Mouse (Mus musculus) midbrain, embryonic 15.5 days (tissue): Measurements from ENCODE around the gene Topbp1. TPM values are rescaled to one million over a fixed set of nuclear protein-coding genes. Genes with fewer than 3 reads are reported as not detected.

Source experiments
- ATAC-seq: fragments of 200-750 bp; cut with Nextera tagmentation; replicated peaks from 2 replicates; pipeline ENCODE4 v1.8.0; 2017; ENCODE audit warnings: moderate TSS enrichment
- H3K27ac ChIP-seq: fragments of 300-500 bp; sonication (generic); 2 replicates; pipeline ENCODE4 v1.5.1; 2015; ENCODE audit warnings: mild to moderate bottlenecking, inconsistent platforms
- H3K27me3 ChIP-seq: fragments of 300-500 bp; sonication (generic); replicated peaks from 2 replicates; pipeline ENCODE4 v1.6.1; 2015; ENCODE audit warnings: inconsistent platforms
- H3K36me3 ChIP-seq: fragments of 300-500 bp; sonication (generic); replicated peaks from 2 replicates; pipeline ENCODE4 v1.6.1; 2015; ENCODE audit warnings: inconsistent platforms
- H3K4me1 ChIP-seq: fragments of 300-500 bp; sonication (generic); 2 replicates; pipeline ENCODE4 v1.6.1; 2015; ENCODE audit warnings: inconsistent platforms
- H3K4me2 ChIP-seq: fragments of 300-500 bp; sonication (generic); 2 replicates; pipeline ENCODE4 v1.6.1; 2015; ENCODE audit warnings: inconsistent platforms, mild to moderate bottlenecking, moderate library complexity
- H3K4me3 ChIP-seq: fragments of 300-500 bp; sonication (generic); 2 replicates; pipeline ENCODE4 v1.5.1; 2015; ENCODE audit warnings: mild to moderate bottlenecking, inconsistent platforms
- H3K9ac ChIP-seq: fragments of 300-500 bp; sonication (generic); 2 replicates; pipeline ENCODE4 v1.6.1; 2015; ENCODE audit warnings: mild to moderate bottlenecking, inconsistent platforms
- H3K9me3 ChIP-seq: fragments of 300-500 bp; sonication (generic); 2 replicates; pipeline ENCODE4 v1.6.1; 2016; ENCODE audit warnings: inconsistent platforms
- WGBS: fragments of 180-500 bp; shearing (Covaris S2); methylation state at CpG from one replicate; pipeline ENCODE4 v1.1.7; 2015; ENCODE audit warnings: mixed read lengths; 5-methylcytosine and 5-hydroxymethylcytosine counted together
- polyA plus RNA-seq: library from polyadenylated mRNA; unstranded; fragments of >200 nt; fragmentation: Nextera tagmentation; extraction: Ambion mirVana; gene quantifications from 2 replicates; pipeline ENCODE4 v1.2.1, GENCODE M21; 2015

Topbp1 gene
- polyA plus RNA-seq, 1 experiment from 2014 or later, result 18.9 TPM

GRCm38 (mm10) chr9:103358545-103358944 lies 53.5 kb downstream of the Topbp1 start:
- Histone ChIP-seq H3K27me3 (no peaks in the 10 kb centered on the region), H3K27ac (no peak overlapping the region), H3K9me3 (no peaks in the 10 kb centered on the region), H3K4me1 (peaks cover 12% of the 10 kb centered on the region), H3K4me3 (no peak overlapping the region), H3K36me3 (peaks cover 14% of the 10 kb centered on the region; the same call in 1 of the 2 replicates), H3K4me2 (no peak overlapping the region), H3K9ac (no peak overlapping the region)
- 88% methylated on average over 4 of the region's 4 CpGs for WGBS
- no peak for ATAC-seq

- Histone ChIP-seq H3K36me3 (peaks cover 14% of the 10 kb centered on the region; the same call in 1 of the 2 replicates), H3K27ac (no peak overlapping the region), H3K9me3 (no peaks in the 10 kb centered on the region), H3K27me3 (no peaks in the 10 kb centered on the region), H3K4me2 (no peak overlapping the region), H3K4me3 (no peak overlapping the region), H3K4me1 (peaks cover 20% of the 10 kb centered on the region), H3K9ac (no peak overlapping the region)
- 80% methylated on average over 2 of the region's 2 CpGs for WGBS
- no peak for ATAC-seq
Observed at GRCm38 (mm10) chr9:103360642-103361041, 55.6 kb downstream of the Topbp1 start.

- Histone ChIP-seq H3K9ac (no peak overlapping the region), H3K36me3 (peaks cover 11% of the 10 kb centered on the region; the same call in 1 of the 2 replicates), H3K4me1 (peaks cover 30% of the 10 kb centered on the region), H3K27ac (no peak overlapping the region), H3K27me3 (no peaks in the 10 kb centered on the region), H3K4me2 (peak overlapping the region; percentile 86), H3K9me3 (no peaks in the 10 kb centered on the region), H3K4me3 (peak overlapping the region; percentile 72; the same call in 1 of the 2 replicates)
- 74% methylated on average over 6 of the region's 6 CpGs for WGBS
- no peak for ATAC-seq
Observed at GRCm38 (mm10) chr9:103363088-103363487, 58.1 kb downstream of the Topbp1 start.

- no peak for ATAC-seq
- peak overlapping the region; percentile 97; the same call in 1 of the 2 replicates for H3K27ac ChIP-seq
- peak overlapping the region; percentile 72; the same call in 1 of the 2 replicates for H3K9ac ChIP-seq
- no peaks in the 10 kb centered on the region for H3K9me3 ChIP-seq
- H3K4me2 ChIP-seq, result peak overlapping the region; percentile 86
- WGBS, result 1% methylated on average over 21 of the region's 21 CpGs
- peaks cover 7% of the 10 kb centered on the region; the same call in 1 of the 2 replicates for H3K36me3 ChIP-seq
- peaks cover 30% of the 10 kb centered on the region for H3K4me1 ChIP-seq
- H3K27me3 ChIP-seq, result no peaks in the 10 kb centered on the region
- peak overlapping the region; percentile 72 for H3K4me3 ChIP-seq
Observed at GRCm38 (mm10) chr9:103363730-103364417, 58.9 kb downstream of the Topbp1 start.

- peak; percentile 46 for ATAC-seq
- H3K27me3 ChIP-seq, result no peaks in the 10 kb centered on the region
- H3K27ac ChIP-seq, result peak overlapping the region; percentile 97
- peak overlapping the region; percentile 72 for H3K9ac ChIP-seq
- no peaks in the 10 kb centered on the region for H3K36me3 ChIP-seq
- H3K4me3 ChIP-seq, result peak overlapping the region; percentile 72
- peaks cover 30% of the 10 kb centered on the region for H3K4me1 ChIP-seq
- no peaks in the 10 kb centered on the region for H3K9me3 ChIP-seq
- H3K4me2 ChIP-seq, result peak overlapping the region; percentile 86
- 4% methylated on average over 76 of the region's 94 CpGs for WGBS
Observed at GRCm38 (mm10) chr9:103364601-103365289, 59.7 kb downstream of the Topbp1 start.

GRCm38 (mm10) chr9:103365290-103366247 lies 60.6 kb downstream of the Topbp1 start, which contains the start of gene Cdv3:
Gene Cdv3, minus strand, starts transcription at chr9:103365840.
- WGBS, result 3% methylated on average over 72 of the region's 95 CpGs
- Histone ChIP-seq H3K27me3 (no peaks in the 10 kb centered on the region), H3K27ac (peak within 1 kb of the TSS; percentile 97), H3K9ac (peak within 1 kb of the TSS; percentile 72), H3K4me1 (peaks cover 30% of the 10 kb centered on the region), H3K36me3 (no peaks in the 10 kb centered on the region), H3K4me2 (peak within 1 kb of the TSS; percentile 86), H3K4me3 (peak within 1 kb of the TSS; percentile 72), H3K9me3 (no peaks in the 10 kb centered on the region)
- peak; percentile 99 for ATAC-seq

- no peaks in the 10 kb centered on the region for H3K9me3 ChIP-seq
- H3K27ac ChIP-seq, result peak overlapping the region; percentile 97
- peak overlapping the region; percentile 66 for H3K4me2 ChIP-seq
- H3K36me3 ChIP-seq, result no peaks in the 10 kb centered on the region
- no peaks in the 10 kb centered on the region for H3K27me3 ChIP-seq
- H3K9ac ChIP-seq, result peak overlapping the region; percentile 2; the same call in 1 of the 2 replicates
- 60% methylated on average over 9 of the region's 9 CpGs for WGBS
- no peak; the same call in 1 of the 2 replicates for ATAC-seq
- H3K4me3 ChIP-seq, result peak overlapping the region; percentile 36
- H3K4me1 ChIP-seq, result peaks cover 30% of the 10 kb centered on the region
Observed at GRCm38 (mm10) chr9:103366356-103366755, 61.3 kb downstream of the Topbp1 start.

- H3K36me3 ChIP-seq, result no peaks in the 10 kb centered on the region
- no peak overlapping the region for H3K27ac ChIP-seq
- H3K4me1 ChIP-seq, result peaks cover 10% of the 10 kb centered on the region
- no peak overlapping the region for H3K4me3 ChIP-seq
- ATAC-seq, result no peak
- H3K27me3 ChIP-seq, result no peaks in the 10 kb centered on the region
- H3K4me2 ChIP-seq, result no peak overlapping the region
- 63% methylated on average over 4 of the region's 4 CpGs for WGBS
- H3K9me3 ChIP-seq, result no peaks in the 10 kb centered on the region
- H3K9ac ChIP-seq, result no peak overlapping the region
Observed at GRCm38 (mm10) chr9:103369951-103370350, 64.9 kb downstream of the Topbp1 start.

- Histone ChIP-seq H3K9me3 (no peaks in the 10 kb centered on the region), H3K36me3 (no peaks in the 10 kb centered on the region), H3K4me2 (no peak overlapping the region), H3K4me1 (no peaks in the 10 kb centered on the region), H3K9ac (no peak overlapping the region), H3K27me3 (no peaks in the 10 kb centered on the region), H3K27ac (no peak overlapping the region), H3K4me3 (no peak overlapping the region)
- WGBS, result 58% methylated on average over 5 of the region's 5 CpGs
- no peak for ATAC-seq
Observed at GRCm38 (mm10) chr9:103372271-103373010, 67.4 kb downstream of the Topbp1 start.

GRCm38 (mm10) chr9:103376346-103377320 lies 71.6 kb downstream of the Topbp1 start:
- H3K4me3 ChIP-seq, result no peak overlapping the region
- H3K9ac ChIP-seq, result no peak overlapping the region
- H3K36me3 ChIP-seq, result no peaks in the 10 kb centered on the region
- no peak overlapping the region for H3K27ac ChIP-seq
- no peaks in the 10 kb centered on the region for H3K9me3 ChIP-seq
- no peak overlapping the region for H3K4me2 ChIP-seq
- ATAC-seq, result no peak
- H3K4me1 ChIP-seq, result no peaks in the 10 kb centered on the region
- WGBS, result 64% methylated on average over 7 of the region's 7 CpGs
- H3K27me3 ChIP-seq, result no peaks in the 10 kb centered on the region
